Mouse (Mus musculus) embryonic facial prominence, embryonic 10.5 days (tissue): ENCODE measurements around the gene Terb1. TPM values are rescaled to one million over a fixed set of nuclear protein-coding genes. Genes with fewer than 3 reads are reported as not detected.

Source experiments
- DNase-seq: peaks from one replicate; pipeline ENCODE4 v3.0.0-alpha.2; 2017; ENCODE audit warnings: low spot score
- H3K27ac ChIP-seq: fragments of 300-500 bp; sonication (generic); replicated peaks from 2 replicates; pipeline ENCODE4 v1.5.1; 2016; ENCODE audit warnings: mild to moderate bottlenecking
- H3K27me3 ChIP-seq: fragments of 300-500 bp; sonication (generic); replicated peaks from 2 replicates; pipeline ENCODE4 v1.6.1; 2016; ENCODE audit warnings: low read depth, mild to moderate bottlenecking; ENCODE audit not compliant: poor library complexity, severe bottlenecking
- H3K36me3 ChIP-seq: fragments of 300-500 bp; sonication (generic); replicated peaks from 2 replicates; pipeline ENCODE4 v1.6.1; 2016; ENCODE audit warnings: mild to moderate bottlenecking, moderate library complexity
- H3K4me1 ChIP-seq: fragments of 300-500 bp; sonication (generic); 2 replicates; pipeline ENCODE4 v1.6.1; 2016
- H3K4me3 ChIP-seq: fragments of 300-500 bp; sonication (generic); 2 replicates; pipeline ENCODE4 v1.5.1; 2016; ENCODE audit warnings: mild to moderate bottlenecking, moderate library complexity
- H3K9me3 ChIP-seq: fragments of 300-500 bp; sonication (generic); 2 replicates; pipeline ENCODE4 v1.6.1; 2016; ENCODE audit warnings: mild to moderate bottlenecking
- WGBS: fragments of 180-500 bp; shearing (Covaris S2); methylation state at CpG from one replicate; pipeline ENCODE4 v1.1.7; 2016; 5-methylcytosine and 5-hydroxymethylcytosine counted together
- polyA plus RNA-seq: library from polyadenylated mRNA; unstranded; fragments of >200 nt; fragmentation: Nextera tagmentation; extraction: Ambion mirVana; gene quantifications from 2 replicates; pipeline ENCODE4 v1.2.1, GENCODE M21; 2016

The Terb1 gene
- polyA plus RNA-seq, 1 experiment from 2014 or later = 0.19 TPM

DNA sequence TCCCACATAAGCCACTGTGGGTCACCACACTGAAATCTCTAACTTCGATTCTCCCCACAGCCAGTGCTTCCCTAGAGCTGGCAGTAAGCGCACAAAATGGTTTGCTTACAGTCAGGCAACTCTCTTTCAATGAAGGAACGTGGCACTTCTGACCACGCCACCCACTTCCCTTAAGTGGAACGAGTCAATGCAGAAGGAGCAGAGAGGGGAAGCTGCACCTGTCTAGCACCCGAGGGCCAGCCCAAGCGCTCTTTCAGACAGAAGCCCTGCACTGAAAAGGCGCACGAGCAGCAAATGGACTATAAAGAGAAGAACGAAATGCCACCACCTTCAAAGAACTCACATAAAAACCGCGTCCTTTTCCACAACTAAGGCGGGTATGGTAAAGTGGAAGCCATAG is 82.0 kb downstream of the Terb1 start:
- WGBS = 95% methylated on average over 13 of the region's 13 CpGs
- peaks cover 100% of the 10 kb centered on the region for H3K36me3 ChIP-seq

GRCm38 (mm10) chr8:104422313-104422712 is 87.4 kb downstream of the Terb1 start:
- no peak for DNase-seq
- no peaks in the 10 kb centered on the region for H3K9me3 ChIP-seq
- no peak overlapping the region for H3K4me3 ChIP-seq
- H3K27ac ChIP-seq = no peak overlapping the region
- no peaks in the 10 kb centered on the region for H3K27me3 ChIP-seq
- peaks cover 100% of the 10 kb centered on the region for H3K36me3 ChIP-seq
- 88% methylated on average over 6 of the region's 6 CpGs for WGBS
- no peaks in the 10 kb centered on the region for H3K4me1 ChIP-seq

More for the DNA sequence above, 82.0 kb downstream of the Terb1 start:
- H3K4me3 ChIP-seq = no peak overlapping the region
- no peak overlapping the region for H3K27ac ChIP-seq
- H3K9me3 ChIP-seq = no peaks in the 10 kb centered on the region
- no peak for DNase-seq
- no peaks in the 10 kb centered on the region for H3K4me1 ChIP-seq
- no peaks in the 10 kb centered on the region for H3K27me3 ChIP-seq

DNA sequence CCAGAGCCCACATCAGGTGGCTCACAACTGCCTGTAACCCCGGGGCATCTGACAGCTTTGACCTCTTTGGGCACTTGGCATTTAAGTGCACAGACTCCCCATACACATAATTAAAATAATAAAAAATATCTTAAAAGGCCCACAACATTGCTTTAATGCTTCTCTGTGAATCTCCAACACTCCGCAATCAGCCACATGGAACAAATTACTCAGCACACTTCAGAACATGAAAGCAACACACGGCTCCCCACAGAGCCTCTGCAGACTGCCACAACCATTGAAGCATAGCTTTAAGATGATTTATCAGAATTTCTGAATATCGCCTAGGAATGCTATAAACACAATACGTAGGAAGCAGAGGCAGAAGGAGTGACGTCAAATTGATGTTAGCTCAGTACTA is 93.7 kb downstream of the Terb1 start:
- H3K4me1 ChIP-seq = no peaks in the 10 kb centered on the region
- 87% methylated on average over 6 of the region's 6 CpGs for WGBS
- H3K27ac ChIP-seq = no peak overlapping the region
- H3K4me3 ChIP-seq = no peak overlapping the region
- H3K27me3 ChIP-seq = no peaks in the 10 kb centered on the region
- H3K36me3 ChIP-seq = peaks cover 49% of the 10 kb centered on the region
- DNase-seq = no peak
- H3K9me3 ChIP-seq = no peaks in the 10 kb centered on the region

- Histone ChIP-seq H3K36me3 (peaks cover 31% of the 10 kb centered on the region), H3K4me1 (no peaks in the 10 kb centered on the region), H3K27me3 (no peaks in the 10 kb centered on the region), H3K4me3 (no peak overlapping the region), H3K9me3 (no peaks in the 10 kb centered on the region), H3K27ac (no peak overlapping the region)
- DNase-seq = no peak
- 63% methylated on average over 3 of the region's 3 CpGs for WGBS
Observed at GRCm38 (mm10) chr8:104414204-104414603, 95.5 kb downstream of the Terb1 start.

- no peaks in the 10 kb centered on the region for H3K4me1 ChIP-seq
- no peak overlapping the region for H3K4me3 ChIP-seq
- no peaks in the 10 kb centered on the region for H3K9me3 ChIP-seq
- WGBS = 86% methylated on average over 4 of the region's 4 CpGs
- H3K36me3 ChIP-seq = peaks cover 27% of the 10 kb centered on the region
- no peaks in the 10 kb centered on the region for H3K27me3 ChIP-seq
- no peak overlapping the region for H3K27ac ChIP-seq
- no peak for DNase-seq
Observed at GRCm38 (mm10) chr8:104413770-104414169, 95.9 kb downstream of the Terb1 start.

GRCm38 (mm10) chr8:104412805-104413532 is 96.7 kb downstream of the Terb1 start:
- DNase-seq = no peak
- H3K36me3 ChIP-seq = peaks cover 19% of the 10 kb centered on the region
- H3K27me3 ChIP-seq = no peaks in the 10 kb centered on the region
- WGBS = 80% methylated on average over 7 of the region's 7 CpGs
- no peak overlapping the region for H3K27ac ChIP-seq
- H3K9me3 ChIP-seq = no peaks in the 10 kb centered on the region
- H3K4me3 ChIP-seq = no peak overlapping the region
- no peaks in the 10 kb centered on the region for H3K4me1 ChIP-seq

DNA sequence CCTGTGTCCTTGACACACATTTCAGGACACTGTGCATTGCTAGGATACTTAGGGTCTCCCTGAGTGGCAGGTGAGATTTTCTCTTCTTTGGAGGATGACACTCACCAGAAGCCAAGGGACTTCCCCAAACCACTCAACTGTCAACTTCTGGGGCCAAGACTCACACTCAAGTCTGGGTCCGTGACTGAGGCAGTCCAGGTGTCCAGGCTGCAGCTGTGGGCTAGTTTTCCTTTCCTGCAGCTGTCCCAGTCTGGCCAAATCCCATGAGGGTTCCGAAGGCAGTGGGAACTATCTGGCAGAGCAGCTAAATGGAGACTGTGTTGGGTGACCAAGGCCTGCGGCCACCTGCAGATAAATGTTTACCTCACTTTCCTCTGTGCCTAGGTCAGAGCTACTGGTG is 97.7 kb downstream of the Terb1 start:
- H3K4me1 ChIP-seq = no peaks in the 10 kb centered on the region
- H3K9me3 ChIP-seq = no peaks in the 10 kb centered on the region
- no peaks in the 10 kb centered on the region for H3K27me3 ChIP-seq
- H3K36me3 ChIP-seq = peaks cover 9% of the 10 kb centered on the region
- no peak overlapping the region for H3K27ac ChIP-seq
- DNase-seq = no peak
- H3K4me3 ChIP-seq = no peak overlapping the region
- 86% methylated on average over 3 of the region's 3 CpGs for WGBS

- Histone ChIP-seq H3K4me1 (no peaks in the 10 kb centered on the region), H3K4me3 (no peak overlapping the region), H3K9me3 (no peaks in the 10 kb centered on the region), H3K36me3 (peaks cover 5% of the 10 kb centered on the region; the same call in 1 of the 2 replicates), H3K27ac (no peak overlapping the region), H3K27me3 (no peaks in the 10 kb centered on the region)
- no peak for DNase-seq
- WGBS = 90% methylated on average over 3 of the region's 3 CpGs
Observed at GRCm38 (mm10) chr8:104411468-104411867, 98.2 kb downstream of the Terb1 start.

GRCm38 (mm10) chr8:104410628-104411273 is 99.0 kb downstream of the Terb1 start:
- Histone ChIP-seq H3K36me3 (peaks cover 5% of the 10 kb centered on the region; the same call in 1 of the 2 replicates), H3K4me1 (no peaks in the 10 kb centered on the region), H3K27ac (no peak overlapping the region), H3K27me3 (no peaks in the 10 kb centered on the region), H3K9me3 (no peaks in the 10 kb centered on the region), H3K4me3 (no peak overlapping the region)
- no peak for DNase-seq
- WGBS = 63% methylated on average over 7 of the region's 7 CpGs

- Histone ChIP-seq H3K4me1 (no peaks in the 10 kb centered on the region), H3K4me3 (no peak overlapping the region)
- WGBS = 92% methylated on average over 7 of the region's 7 CpGs
Observed at GRCm38 (mm10) chr8:104408328-104409110, 101.2 kb downstream of the Terb1 start.

GRCm38 (mm10) chr8:104406340-104407128 is 103.2 kb downstream of the Terb1 start:
- no peak overlapping the region for H3K27ac ChIP-seq
- no peaks in the 10 kb centered on the region for H3K4me1 ChIP-seq
- H3K36me3 ChIP-seq = no peaks in the 10 kb centered on the region
- WGBS = 81% methylated on average over 6 of the region's 6 CpGs
- no peaks in the 10 kb centered on the region for H3K27me3 ChIP-seq
- no peaks in the 10 kb centered on the region for H3K9me3 ChIP-seq
- no peak overlapping the region for H3K4me3 ChIP-seq
- no peak for DNase-seq

More at GRCm38 (mm10) chr8:104408328-104409110, 101.2 kb downstream of the Terb1 start:
- no peak overlapping the region for H3K27ac ChIP-seq
- no peaks in the 10 kb centered on the region for H3K9me3 ChIP-seq
- no peak for DNase-seq
- H3K27me3 ChIP-seq = no peaks in the 10 kb centered on the region
- H3K36me3 ChIP-seq = no peaks in the 10 kb centered on the region
